Mouse (Mus musculus) lung, postnatal 0 days (tissue): Measurements from ENCODE around the gene Plekhm1. TPM values are rescaled to one million over a fixed set of nuclear protein-coding genes. Genes with fewer than 3 reads are reported as not detected.
"Not testable (repeated sequence)": the region's sequence is repeated elsewhere in the genome, so short reads cannot be mapped to it uniquely, and the experiment has no call there.

ENCODE experiments used
- ATAC-seq: fragments of 200-750 bp; cut with Nextera tagmentation; 2 replicates; pipeline ENCODE4 v1.8.0; 2017; ENCODE audit warnings: moderate library complexity
- DNase-seq: peaks from one replicate; pipeline ENCODE4 v3.0.0-alpha.2; 2016; ENCODE audit warnings: low spot score
- H3K27ac ChIP-seq: fragments of 300-500 bp; sonication (generic); 2 replicates; pipeline ENCODE4 v1.5.1; 2014; ENCODE audit warnings: antibody characterized with exemption, mild to moderate bottlenecking, low read length, mixed read lengths
- H3K27me3 ChIP-seq: fragments of 300-500 bp; sonication (generic); replicated peaks from 2 replicates; pipeline ENCODE4 v1.6.1; 2014; ENCODE audit warnings: low read length, mixed read lengths; ENCODE audit not compliant: insufficient read depth
- H3K36me3 ChIP-seq: fragments of 300-500 bp; sonication (generic); 2 replicates; pipeline ENCODE4 v1.6.1; 2014; ENCODE audit warnings: low read length, mixed read lengths; ENCODE audit not compliant: insufficient read depth
- H3K4me1 ChIP-seq: fragments of 300-500 bp; sonication (generic); 2 replicates; pipeline ENCODE4 v1.6.1; 2014; ENCODE audit warnings: antibody characterized with exemption, low read depth, low read length, mixed read lengths; ENCODE audit not compliant: insufficient read depth
- H3K4me2 ChIP-seq: fragments of 300-500 bp; sonication (generic); replicated peaks from 2 replicates; pipeline ENCODE4 v1.6.1; 2014; ENCODE audit warnings: low read depth, mild to moderate bottlenecking, low read length, moderate library complexity, mixed read lengths
- H3K4me3 ChIP-seq: fragments of 300-500 bp; sonication (generic); 2 replicates; pipeline ENCODE4 v1.5.1; 2014; ENCODE audit warnings: low read depth, low read length
- H3K9ac ChIP-seq: fragments of 300-500 bp; sonication (generic); replicated peaks from 2 replicates; pipeline ENCODE4 v1.6.1; 2014; ENCODE audit warnings: low read depth, mild to moderate bottlenecking
- H3K9me3 ChIP-seq: fragments of 300-500 bp; sonication (generic); 2 replicates; pipeline ENCODE4 v1.6.1; 2016; ENCODE audit warnings: low read length, mixed read lengths
- CTCF ChIP-seq: IDR thresholded peaks from 2 replicates; pipeline ENCODE4 v1.5.1; 2016; ENCODE audit warnings: antibody characterized with exemption, mild to moderate bottlenecking
- EP300 ChIP-seq: IDR thresholded peaks from 2 replicates; pipeline ENCODE4 v1.6.1; 2016; ENCODE audit warnings: antibody characterized with exemption, mild to moderate bottlenecking, control low read depth
- WGBS: fragments of 180-500 bp; shearing (Covaris S2); extraction: QIAGEN DNeasy Blood & Tissue Kit; methylation state at CpG from one replicate; pipeline ENCODE4 v1.1.7; 2014; 5-methylcytosine and 5-hydroxymethylcytosine counted together
- polyA plus RNA-seq: library from polyadenylated mRNA; unstranded; fragments of >200 nt; fragmentation: Nextera tagmentation; extraction: Ambion mirVana; gene quantifications from 2 replicates; pipeline ENCODE4 v1.2.1, GENCODE M21; 2015

The Plekhm1 gene
- polyA plus RNA-seq, 1 experiment from 2014 or later = 8.1 TPM

- H3K9ac ChIP-seq = no peak overlapping the region
- no peak overlapping the region for H3K27ac ChIP-seq
- ATAC-seq (no peak), DNase-seq (no peak)
- peaks cover 5% of the 10 kb centered on the region for H3K36me3 ChIP-seq
- WGBS = 88% methylated on average over 10 of the region's 10 CpGs
- H3K4me1 ChIP-seq = no peaks in the 10 kb centered on the region
- TF ChIP-seq CTCF (no peak), EP300 (no peak)
- no peak overlapping the region for H3K4me2 ChIP-seq
- no peaks in the 10 kb centered on the region for H3K9me3 ChIP-seq
- no peak overlapping the region for H3K4me3 ChIP-seq
- no peaks in the 10 kb centered on the region for H3K27me3 ChIP-seq
Observed at GRCm38 (mm10) chr11:103331502-103332185, 80.8 kb downstream of the Plekhm1 start.

- H3K9ac ChIP-seq = no peak overlapping the region
- ATAC-seq (no peak), DNase-seq (no peak)
- H3K4me3 ChIP-seq = no peak overlapping the region
- no peaks in the 10 kb centered on the region for H3K4me1 ChIP-seq
- no peaks in the 10 kb centered on the region for H3K9me3 ChIP-seq
- H3K27ac ChIP-seq = no peak overlapping the region
- 64% methylated on average over 7 of the region's 7 CpGs for WGBS
- peaks cover 5% of the 10 kb centered on the region for H3K36me3 ChIP-seq
- no peak overlapping the region for H3K4me2 ChIP-seq
- TF ChIP-seq CTCF (peak; percentile 37), EP300 (no peak)
- H3K27me3 ChIP-seq = no peaks in the 10 kb centered on the region
Observed at GRCm38 (mm10) chr11:103330651-103331319, 81.7 kb downstream of the Plekhm1 start.

- Histone ChIP-seq H3K4me2 (no peak overlapping the region), H3K4me1 (no peaks in the 10 kb centered on the region), H3K27ac (no peak overlapping the region), H3K9me3 (no peaks in the 10 kb centered on the region), H3K4me3 (no peak overlapping the region), H3K36me3 (peaks cover 4% of the 10 kb centered on the region; the same call in 1 of the 2 replicates), H3K27me3 (no peaks in the 10 kb centered on the region), H3K9ac (no peak overlapping the region)
- 13% methylated on average over 5 of the region's 5 CpGs for WGBS
- ATAC-seq (no peak), DNase-seq (peak; percentile 64)
- TF ChIP-seq EP300 = no peak
- peak; percentile 94 for TF ChIP-seq CTCF
Observed at GRCm38 (mm10) chr11:103326950-103327349, 85.5 kb downstream of the Plekhm1 start.

DNA sequence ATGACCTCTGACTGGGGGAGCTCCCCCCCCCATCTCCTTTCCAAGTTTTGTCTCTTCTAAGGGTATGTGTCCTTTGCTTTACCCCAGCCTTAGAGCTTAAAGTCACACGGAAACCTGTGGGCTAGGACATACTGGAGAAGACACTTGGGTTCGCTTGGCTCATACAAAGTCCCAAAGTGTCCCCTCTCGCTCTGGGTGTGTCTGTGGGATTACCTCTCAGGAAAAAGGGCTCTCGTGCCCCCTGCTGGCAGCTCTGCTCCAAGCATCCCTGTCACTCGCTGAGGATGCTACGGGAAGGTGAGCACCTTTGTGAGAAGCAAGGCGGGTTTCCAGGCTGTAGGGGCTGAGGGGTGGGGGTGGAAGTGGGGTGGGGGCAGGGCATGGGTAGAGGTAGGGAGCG is 87.3 kb downstream of the Plekhm1 start:
- ATAC-seq = peak; percentile 76
- peak; percentile 86 for DNase-seq
- Histone ChIP-seq H3K9ac (no peak overlapping the region), H3K36me3 (no peaks in the 10 kb centered on the region), H3K4me3 (no peak overlapping the region), H3K27me3 (no peaks in the 10 kb centered on the region), H3K4me1 (no peaks in the 10 kb centered on the region), H3K9me3 (no peaks in the 10 kb centered on the region), H3K27ac (no peak overlapping the region), H3K4me2 (no peak overlapping the region)
- TF ChIP-seq EP300 (no peak), CTCF (peak; percentile 93)
- WGBS = 3% methylated on average over 8 of the region's 8 CpGs

DNA sequence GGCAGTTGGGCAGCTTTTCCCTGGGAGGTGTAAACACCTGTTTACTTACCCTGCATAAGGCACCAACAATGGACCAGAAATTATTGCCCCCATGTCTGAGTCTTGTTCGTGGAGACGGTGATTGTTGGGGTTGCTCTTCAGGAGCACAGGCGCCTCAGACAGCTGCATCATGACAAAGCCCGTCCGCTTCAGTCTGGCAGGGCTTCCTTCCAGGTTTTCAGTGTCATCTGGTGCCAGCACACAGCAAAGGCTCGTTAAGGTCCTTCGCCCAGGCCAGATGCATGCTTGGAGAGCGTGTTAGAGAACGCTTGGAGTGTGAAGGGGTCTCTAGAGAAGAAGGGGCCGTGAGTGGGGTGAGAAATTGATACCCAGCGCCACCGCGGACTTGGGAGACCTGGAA is 87.8 kb downstream of the Plekhm1 start:
- H3K27ac ChIP-seq = no peak overlapping the region
- no peaks in the 10 kb centered on the region for H3K4me1 ChIP-seq
- H3K9me3 ChIP-seq = no peaks in the 10 kb centered on the region
- ATAC-seq = no peak
- no peak overlapping the region for H3K4me3 ChIP-seq
- no peak overlapping the region for H3K4me2 ChIP-seq
- TF ChIP-seq CTCF = no peak
- TF ChIP-seq EP300 = no peak
- H3K36me3 ChIP-seq = no peaks in the 10 kb centered on the region
- 52% methylated on average over 13 of the region's 13 CpGs for WGBS
- H3K9ac ChIP-seq = no peak overlapping the region
- no peak for DNase-seq
- H3K27me3 ChIP-seq = no peaks in the 10 kb centered on the region

GRCm38 (mm10) chr11:103322832-103323231 is 89.7 kb downstream of the Plekhm1 start:
- not testable (repeated sequence) for H3K9me3 ChIP-seq, ATAC-seq, H3K4me2 ChIP-seq, H3K27ac ChIP-seq, H3K4me3 ChIP-seq, H3K9ac ChIP-seq, H3K27me3 ChIP-seq, H3K36me3 ChIP-seq, DNase-seq, H3K4me1 ChIP-seq
- 36% methylated on average over 4 of the region's 4 CpGs for WGBS
